Mouse (Mus musculus): ENCODE results near the gene Nolc1. TPM values are rescaled to one million over a fixed set of nuclear protein-coding genes. Genes with fewer than 3 reads are reported as not detected.

The Nolc1 gene
- polyA plus RNA-seq, 1 experiment from 2014 or later = 77.1 TPM

- peak overlapping the region; percentile 99 for H3K27ac ChIP-seq (replicated peaks; ENCODE audit: low read depth, low read length)
- DNase-seq (ENCODE audit: low spot score) (no peak), ATAC-seq (ENCODE audit: low read depth) (no peak)
- H3K9ac ChIP-seq (ENCODE audit: low read depth, low read length) = peak overlapping the region; percentile 92
- 33% methylated on average over 14 of the region's 14 CpGs for WGBS
- H3K27me3 ChIP-seq (replicated peaks; ENCODE audit: control insufficient read depth, insufficient read depth, low read length) = no peaks in the 10 kb centered on the region
- H3K4me1 ChIP-seq (ENCODE audit: control insufficient read depth, insufficient read depth, low read length) = peaks cover 48% of the 10 kb centered on the region
- H3K9me3 ChIP-seq (ENCODE audit: control insufficient read depth, low read length) = no peaks in the 10 kb centered on the region
- peaks cover 15% of the 10 kb centered on the region for H3K36me3 ChIP-seq (ENCODE audit: control insufficient read depth, insufficient read depth, low read length)
- peak overlapping the region; percentile 84 for H3K4me3 ChIP-seq (ENCODE audit: low read depth, low read length)
- H3K4me2 ChIP-seq (ENCODE audit: low read depth, low read length) = peak overlapping the region; percentile 87
Observed at GRCm38 (mm10) chr19:46040149-46040902, 35.3 kb upstream of the Nolc1 start.

- no peaks in the 10 kb centered on the region for H3K9me3 ChIP-seq (ENCODE audit: control insufficient read depth, low read length)
- no peaks in the 10 kb centered on the region for H3K27me3 ChIP-seq (replicated peaks; ENCODE audit: control insufficient read depth, insufficient read depth, low read length)
- peak overlapping the region; percentile 87 for H3K4me2 ChIP-seq (ENCODE audit: low read depth, low read length)
- H3K4me1 ChIP-seq (ENCODE audit: control insufficient read depth, insufficient read depth, low read length) = peaks cover 57% of the 10 kb centered on the region
- H3K9ac ChIP-seq (ENCODE audit: low read depth, low read length) = peak overlapping the region; percentile 49
- 9% methylated on average over 7 of the region's 7 CpGs for WGBS
- DNase-seq (ENCODE audit: low spot score) (peak; percentile 19), ATAC-seq (ENCODE audit: low read depth) (no peak)
- peak overlapping the region; percentile 98 for H3K4me3 ChIP-seq (ENCODE audit: low read depth, low read length)
- H3K27ac ChIP-seq (replicated peaks; ENCODE audit: low read depth, low read length) = peak overlapping the region; percentile 99
- H3K36me3 ChIP-seq (ENCODE audit: control insufficient read depth, insufficient read depth, low read length) = peaks cover 5% of the 10 kb centered on the region; the same call in 1 of the 2 replicates
Observed at GRCm38 (mm10) chr19:46041299-46041932, 34.2 kb upstream of the Nolc1 start.

GRCm38 (mm10) chr19:46041933-46042475 is 33.7 kb upstream of the Nolc1 start:
- DNase-seq (ENCODE audit: low spot score) (peak; percentile 93), ATAC-seq (ENCODE audit: low read depth) (peak; percentile 24)
- Histone ChIP-seq H3K9ac (ENCODE audit: low read depth, low read length) (peak overlapping the region; percentile 49), H3K27me3 (replicated peaks; ENCODE audit: control insufficient read depth, insufficient read depth, low read length) (no peaks in the 10 kb centered on the region), H3K36me3 (ENCODE audit: control insufficient read depth, insufficient read depth, low read length) (no peaks in the 10 kb centered on the region), H3K4me1 (ENCODE audit: control insufficient read depth, insufficient read depth, low read length) (peaks cover 57% of the 10 kb centered on the region), H3K4me2 (ENCODE audit: low read depth, low read length) (peak overlapping the region; percentile 87), H3K27ac (replicated peaks; ENCODE audit: low read depth, low read length) (peak overlapping the region; percentile 99), H3K9me3 (ENCODE audit: control insufficient read depth, low read length) (no peaks in the 10 kb centered on the region), H3K4me3 (ENCODE audit: low read depth, low read length) (peak overlapping the region; percentile 98)
- WGBS = 4% methylated on average over 9 of the region's 14 CpGs

- WGBS = 5% methylated on average over 5 of the region's 6 CpGs
- H3K9ac ChIP-seq (ENCODE audit: low read depth, low read length) = peak overlapping the region; percentile 49
- no peaks in the 10 kb centered on the region for H3K27me3 ChIP-seq (replicated peaks; ENCODE audit: control insufficient read depth, insufficient read depth, low read length)
- peak overlapping the region; percentile 98 for H3K4me3 ChIP-seq (ENCODE audit: low read depth, low read length)
- no peaks in the 10 kb centered on the region for H3K36me3 ChIP-seq (ENCODE audit: control insufficient read depth, insufficient read depth, low read length)
- peak overlapping the region; percentile 99 for H3K27ac ChIP-seq (replicated peaks; ENCODE audit: low read depth, low read length)
- peak overlapping the region; percentile 87 for H3K4me2 ChIP-seq (ENCODE audit: low read depth, low read length)
- ATAC-seq (ENCODE audit: low read depth) (peak; percentile 13), DNase-seq (ENCODE audit: low spot score) (peak; percentile 85)
- H3K9me3 ChIP-seq (ENCODE audit: control insufficient read depth, low read length) = no peaks in the 10 kb centered on the region
- H3K4me1 ChIP-seq (ENCODE audit: control insufficient read depth, insufficient read depth, low read length) = peaks cover 54% of the 10 kb centered on the region
Observed at GRCm38 (mm10) chr19:46042476-46043011, 33.1 kb upstream of the Nolc1 start.

- H3K27me3 ChIP-seq (replicated peaks; ENCODE audit: control insufficient read depth, insufficient read depth, low read length) = no peaks in the 10 kb centered on the region
- peak overlapping the region; percentile 99 for H3K9ac ChIP-seq (ENCODE audit: low read depth, low read length)
- no peaks in the 10 kb centered on the region for H3K9me3 ChIP-seq (ENCODE audit: control insufficient read depth, low read length)
- ATAC-seq (ENCODE audit: low read depth) (no peak), DNase-seq (ENCODE audit: low spot score) (peak; percentile 53)
- peak overlapping the region; percentile 99 for H3K27ac ChIP-seq (replicated peaks; ENCODE audit: low read depth, low read length)
- peaks cover 54% of the 10 kb centered on the region for H3K4me1 ChIP-seq (ENCODE audit: control insufficient read depth, insufficient read depth, low read length)
- 52% methylated on average over 7 of the region's 7 CpGs for WGBS
- H3K4me2 ChIP-seq (ENCODE audit: low read depth, low read length) = peak overlapping the region; percentile 87
- no peaks in the 10 kb centered on the region for H3K36me3 ChIP-seq (ENCODE audit: control insufficient read depth, insufficient read depth, low read length)
- H3K4me3 ChIP-seq (ENCODE audit: low read depth, low read length) = peak overlapping the region; percentile 98
Observed at GRCm38 (mm10) chr19:46043380-46043779, 32.3 kb upstream of the Nolc1 start.

- peaks cover 54% of the 10 kb centered on the region for H3K4me1 ChIP-seq (ENCODE audit: control insufficient read depth, insufficient read depth, low read length)
- H3K9me3 ChIP-seq (ENCODE audit: control insufficient read depth, low read length) = no peaks in the 10 kb centered on the region
- DNase-seq (ENCODE audit: low spot score) (peak; percentile 89), ATAC-seq (ENCODE audit: low read depth) (no peak)
- WGBS = under 1% methylated on average over 15 of the region's 34 CpGs
- no peaks in the 10 kb centered on the region for H3K27me3 ChIP-seq (replicated peaks; ENCODE audit: control insufficient read depth, insufficient read depth, low read length)
- H3K36me3 ChIP-seq (ENCODE audit: control insufficient read depth, insufficient read depth, low read length) = no peaks in the 10 kb centered on the region
- H3K4me2 ChIP-seq (ENCODE audit: low read depth, low read length) = peak within 1 kb of the TSS; percentile 87
- peak within 1 kb of the TSS; percentile 99 for H3K9ac ChIP-seq (ENCODE audit: low read depth, low read length)
- H3K27ac ChIP-seq (replicated peaks; ENCODE audit: low read depth, low read length) = peak within 1 kb of the TSS; percentile 99
- H3K4me3 ChIP-seq (ENCODE audit: low read depth, low read length) = peak within 1 kb of the TSS; percentile 98
Observed at GRCm38 (mm10) chr19:46044271-46044992, 31.2 kb upstream of the Nolc1 start, which contains the start of gene Pprc1. Gene Pprc1, plus strand, starts transcription at chr19:46044886.

- no peaks in the 10 kb centered on the region for H3K27me3 ChIP-seq (replicated peaks; ENCODE audit: control insufficient read depth, insufficient read depth, low read length)
- peak within 1 kb of the TSS; percentile 99 for H3K9ac ChIP-seq (ENCODE audit: low read depth, low read length)
- no peaks in the 10 kb centered on the region for H3K36me3 ChIP-seq (ENCODE audit: control insufficient read depth, insufficient read depth, low read length)
- peaks cover 49% of the 10 kb centered on the region for H3K4me1 ChIP-seq (ENCODE audit: control insufficient read depth, insufficient read depth, low read length)
- under 1% methylated on average over 27 of the region's 84 CpGs for WGBS
- ATAC-seq (ENCODE audit: low read depth) = peak; percentile 72
- peak within 1 kb of the TSS; percentile 98 for H3K4me3 ChIP-seq (ENCODE audit: low read depth, low read length)
- no peaks in the 10 kb centered on the region for H3K9me3 ChIP-seq (ENCODE audit: control insufficient read depth, low read length)
- peak; percentile 92 for DNase-seq (ENCODE audit: low spot score)
- peak within 1 kb of the TSS; percentile 99 for H3K27ac ChIP-seq (replicated peaks; ENCODE audit: low read depth, low read length)
- peak within 1 kb of the TSS; percentile 87 for H3K4me2 ChIP-seq (ENCODE audit: low read depth, low read length)
Observed at GRCm38 (mm10) chr19:46044993-46045695, 30.5 kb upstream of the Nolc1 start, which contains the start of gene Ldb1. Gene Ldb1, minus strand, starts transcription at chr19:46045214.

All from embryonic facial prominence, embryonic 14.5 days (tissue).